Mouse (Mus musculus): ENCODE measurements around the gene Wdr5.

Gene Wdr5

GRCm38 (mm10) chr2:27552620-27553287 is 37.8 kb downstream of the Wdr5 start:
- DNase-seq (ENCODE audit: low spot score): peak; percentile 89

- DNase-seq (ENCODE audit: low spot score): no peak
Observed at GRCm38 (mm10) chr2:27554308-27554707, 39.4 kb downstream of the Wdr5 start.

GRCm38 (mm10) chr2:27556921-27557320 is 42.0 kb downstream of the Wdr5 start:
- no peak for DNase-seq (ENCODE audit: low spot score)

- peak; percentile 71 for DNase-seq (ENCODE audit: low spot score)
Observed at GRCm38 (mm10) chr2:27560708-27561123, 45.8 kb downstream of the Wdr5 start.

GRCm38 (mm10) chr2:27561159-27561558 is 46.2 kb downstream of the Wdr5 start:
- no peak for DNase-seq (ENCODE audit: low spot score)

GRCm38 (mm10) chr2:27561829-27562228 is 46.9 kb downstream of the Wdr5 start:
- DNase-seq (ENCODE audit: low spot score): no peak

GRCm38 (mm10) chr2:27563641-27564148 is 48.7 kb downstream of the Wdr5 start:
- DNase-seq (ENCODE audit: low spot score): no peak

GRCm38 (mm10) chr2:27564694-27565093 is 49.7 kb downstream of the Wdr5 start:
- no peak for DNase-seq (ENCODE audit: low spot score)

- DNase-seq (ENCODE audit: low spot score): no peak
Observed at GRCm38 (mm10) chr2:27565316-27566103, 50.6 kb downstream of the Wdr5 start.

GRCm38 (mm10) chr2:27570856-27571255 is 55.9 kb downstream of the Wdr5 start:
- DNase-seq (ENCODE audit: low spot score): no peak

GRCm38 (mm10) chr2:27572261-27572793 is 57.4 kb downstream of the Wdr5 start:
- DNase-seq (ENCODE audit: low spot score): no peak

- DNase-seq (ENCODE audit: low spot score): peak; percentile 84
Observed at GRCm38 (mm10) chr2:27572928-27573627, 58.1 kb downstream of the Wdr5 start.

GRCm38 (mm10) chr2:27573628-27573966 is 58.6 kb downstream of the Wdr5 start:
- DNase-seq (ENCODE audit: low spot score): no peak

GRCm38 (mm10) chr2:27576416-27576815 is 61.5 kb downstream of the Wdr5 start:
- DNase-seq (ENCODE audit: low spot score): peak; percentile 98

GRCm38 (mm10) chr2:27578552-27578951 is 63.6 kb downstream of the Wdr5 start:
- DNase-seq (ENCODE audit: low spot score): no peak

GRCm38 (mm10) chr2:27582112-27582511 is 67.2 kb downstream of the Wdr5 start:
- DNase-seq (ENCODE audit: low spot score): peak; percentile 72

- peak; percentile 80 for DNase-seq (ENCODE audit: low spot score)
Observed at GRCm38 (mm10) chr2:27583019-27583418, 68.1 kb downstream of the Wdr5 start.

- no peak for DNase-seq (ENCODE audit: low spot score)
Observed at GRCm38 (mm10) chr2:27584546-27584945, 69.6 kb downstream of the Wdr5 start.
